Comparison of ENCODE assay signal across 8 mouse cellular contexts in genomic region chr13:76484086-76484709, GRCm38 (mm10).
DNase-seq lines count a peak whose midpoint lies in the region; ATAC-seq and TF ChIP-seq lines count a peak whose summit lies in the region.

No protein-coding gene starts in this region.

- H3K27me3 ChIP-seq in neural tube, embryonic 11.5 days (ENCODE audit: control insufficient read depth, insufficient read depth, low read length), result no peaks in the 10 kb centered on the region
- H3K27me3 ChIP-seq in embryonic facial prominence, embryonic 13.5 days, result no peaks in the 10 kb centered on the region
- H3K27me3 ChIP-seq in intestine, embryonic 16.5 days (replicated peaks; ENCODE audit: control insufficient read depth, insufficient read depth, low read length), result no peaks in the 10 kb centered on the region
- H3K27me3 ChIP-seq in midbrain, postnatal 0 days (ENCODE audit: insufficient read depth, low read length), result no peaks in the 10 kb centered on the region

- DNase-seq in neural tube, embryonic 11.5 days (ENCODE audit: low spot score), result peak; percentile 28
- no peak for DNase-seq in neural tube, embryonic 10.5 days (ENCODE audit: extremely low spot score, low spot score)
- peak; percentile 53 for DNase-seq in midbrain, postnatal 0 days (ENCODE audit: low spot score)
- DNase-seq in gastrocnemius, postnatal 10 days, result no peak
- DNase-seq in gastrocnemius, postnatal 25 days, result no peak
- DNase-seq in adrenal gland, adult 18-20 months (ENCODE audit: low spot score in 2 of 2), result no peak

- H3K4me1 ChIP-seq in neural tube, embryonic 11.5 days (ENCODE audit: control insufficient read depth, insufficient read depth, low read length), result no peaks in the 10 kb centered on the region
- no peaks in the 10 kb centered on the region for H3K4me1 ChIP-seq in embryonic facial prominence, embryonic 13.5 days
- no peaks in the 10 kb centered on the region for H3K4me1 ChIP-seq in intestine, embryonic 16.5 days (ENCODE audit: control insufficient read depth, insufficient read depth, low read length)
- no peaks in the 10 kb centered on the region for H3K4me1 ChIP-seq in midbrain, postnatal 0 days (ENCODE audit: insufficient read depth, low read length)

- WGBS in neural tube, embryonic 11.5 days, result 64% methylated on average over 2 of the region's 2 CpGs
- WGBS in embryonic facial prominence, embryonic 13.5 days, result 24% methylated on average over 2 of the region's 2 CpGs
- 11% methylated on average over 2 of the region's 2 CpGs for WGBS in intestine, embryonic 16.5 days
- 29% methylated on average over 2 of the region's 2 CpGs for WGBS in midbrain, postnatal 0 days

- H3K36me3 ChIP-seq in neural tube, embryonic 11.5 days (ENCODE audit: control insufficient read depth, insufficient read depth, low read length), result no peaks in the 10 kb centered on the region
- no peaks in the 10 kb centered on the region for H3K36me3 ChIP-seq in embryonic facial prominence, embryonic 13.5 days
- no peaks in the 10 kb centered on the region for H3K36me3 ChIP-seq in intestine, embryonic 16.5 days (ENCODE audit: control insufficient read depth, insufficient read depth, low read length)
- H3K36me3 ChIP-seq in midbrain, postnatal 0 days (ENCODE audit: insufficient read depth, low read length), result no peaks in the 10 kb centered on the region

- no peak overlapping the region for H3K4me2 ChIP-seq in neural tube, embryonic 11.5 days (ENCODE audit: low read depth)
- no peak overlapping the region for H3K4me2 ChIP-seq in embryonic facial prominence, embryonic 13.5 days
- H3K4me2 ChIP-seq in intestine, embryonic 16.5 days (ENCODE audit: low read depth, low read length), result no peak overlapping the region
- no peak overlapping the region for H3K4me2 ChIP-seq in midbrain, postnatal 0 days (ENCODE audit: low read depth, low read length, poor library complexity, severe bottlenecking)

- no peak overlapping the region for H3K9ac ChIP-seq in neural tube, embryonic 11.5 days (ENCODE audit: low read length)
- H3K9ac ChIP-seq in embryonic facial prominence, embryonic 13.5 days, result no peak overlapping the region
- no peak overlapping the region for H3K9ac ChIP-seq in intestine, embryonic 16.5 days (ENCODE audit: low read depth, low read length)
- no peak overlapping the region for H3K9ac ChIP-seq in midbrain, postnatal 0 days (replicated peaks; ENCODE audit: low read length, poor library complexity, severe bottlenecking)

- no peak overlapping the region for H3K4me3 ChIP-seq in neural tube, embryonic 11.5 days (ENCODE audit: low read depth, low read length)
- no peak overlapping the region for H3K4me3 ChIP-seq in embryonic facial prominence, embryonic 13.5 days
- H3K4me3 ChIP-seq in intestine, embryonic 16.5 days (ENCODE audit: low read length), result no peak overlapping the region
- H3K4me3 ChIP-seq in midbrain, postnatal 0 days (ENCODE audit: low read depth, low read length), result no peak overlapping the region

- no peak overlapping the region for H3K27ac ChIP-seq in neural tube, embryonic 11.5 days (ENCODE audit: low read depth, low read length)
- no peak overlapping the region for H3K27ac ChIP-seq in embryonic facial prominence, embryonic 13.5 days
- H3K27ac ChIP-seq in intestine, embryonic 16.5 days (ENCODE audit: low read length), result no peak overlapping the region
- H3K27ac ChIP-seq in midbrain, postnatal 0 days (ENCODE audit: low read depth, low read length), result no peak overlapping the region

- no peak for ATAC-seq in neural tube, embryonic 11.5 days (ENCODE audit: insufficient read depth, low FRiP score, low TSS enrichment)
- peak; percentile 64; the same call in 1 of the 2 replicates for ATAC-seq in embryonic facial prominence, embryonic 13.5 days (ENCODE audit: insufficient number of reproducible peaks, insufficient read depth, low FRiP score, low TSS enrichment, low read depth)
- peak; percentile 88 for ATAC-seq in intestine, embryonic 16.5 days
- no peak for ATAC-seq in midbrain, postnatal 0 days (ENCODE audit: low FRiP score)

- no peaks in the 10 kb centered on the region for H3K9me3 ChIP-seq in neural tube, embryonic 11.5 days (ENCODE audit: control insufficient read depth, low read length)
- no peaks in the 10 kb centered on the region for H3K9me3 ChIP-seq in embryonic facial prominence, embryonic 13.5 days
- H3K9me3 ChIP-seq in intestine, embryonic 16.5 days (ENCODE audit: control insufficient read depth, low read length), result no peaks in the 10 kb centered on the region
- H3K9me3 ChIP-seq in midbrain, postnatal 0 days (ENCODE audit: low read length), result no peaks in the 10 kb centered on the region

- TF ChIP-seq CTCF in midbrain, postnatal 0 days (IDR thresholded peaks at IDR 0.05), result no peak

Comparison
In these comparisons a context has a peak if more than half of its experiments do, and no peak if none do; other contexts are left out.
1. DNase-seq: peak in neural tube, embryonic 11.5 days (single experiment) and midbrain, postnatal 0 days (single experiment); none in neural tube, embryonic 10.5 days (single experiment), gastrocnemius, postnatal 10 days (single experiment), gastrocnemius, postnatal 25 days (single experiment) and adrenal gland, adult 18-20 months (0 of 2).
2. ATAC-seq: peak in embryonic facial prominence, embryonic 13.5 days (single experiment) and intestine, embryonic 16.5 days (single experiment); none in neural tube, embryonic 11.5 days (single experiment) and midbrain, postnatal 0 days (single experiment).